Mouse (Mus musculus): ENCODE measurements around the gene Cldn14. TPM values are rescaled to one million over a fixed set of nuclear protein-coding genes. Genes with fewer than 3 reads are reported as not detected.

Gene Cldn14
- polyA plus RNA-seq, 1 experiment from 2014 or later, result not detected

- Histone ChIP-seq H3K4me1 (0 out of 2 replicates have a peak, but pooled peaks cover 5% of the 10 kb centered on the region), H3K4me3 (no peak overlapping the region), H3K9me3 (no peaks in the 10 kb centered on the region), H3K4me2 (no peak overlapping the region), H3K36me3 (no peaks in the 10 kb centered on the region), H3K27me3 (no peaks in the 10 kb centered on the region), H3K9ac (no peak overlapping the region), H3K27ac (no peak overlapping the region)
- 69% methylated on average over 5 of the region's 5 CpGs for WGBS
- no peak for ATAC-seq (ENCODE audit: insufficient number of reproducible peaks, insufficient read depth, low FRiP score, low TSS enrichment, low read depth)
These were observed 85.7 kb downstream of the Cldn14 start for GRCm38 (mm10) chr16:93922835-93923389.

GRCm38 (mm10) chr16:93920673-93921072, 88.0 kb downstream of the Cldn14 start:
- Histone ChIP-seq H3K9me3 (no peaks in the 10 kb centered on the region), H3K4me3 (no peak overlapping the region), H3K27ac (no peak overlapping the region), H3K4me1 (0 out of 2 replicates have a peak, but pooled peaks cover 6% of the 10 kb centered on the region), H3K4me2 (no peak overlapping the region), H3K27me3 (no peaks in the 10 kb centered on the region), H3K9ac (no peak overlapping the region), H3K36me3 (no peaks in the 10 kb centered on the region)
- 60% methylated on average over 4 of the region's 4 CpGs for WGBS
- ATAC-seq (ENCODE audit: insufficient number of reproducible peaks, insufficient read depth, low FRiP score, low TSS enrichment, low read depth), result no peak

GRCm38 (mm10) chr16:93919189-93919588, 89.4 kb downstream of the Cldn14 start:
- Histone ChIP-seq H3K4me2 (no peak overlapping the region), H3K4me3 (no peak overlapping the region), H3K9ac (no peak overlapping the region), H3K27ac (no peak overlapping the region), H3K36me3 (no peaks in the 10 kb centered on the region), H3K9me3 (no peaks in the 10 kb centered on the region), H3K27me3 (no peaks in the 10 kb centered on the region), H3K4me1 (0 out of 2 replicates have a peak, but pooled peaks cover 6% of the 10 kb centered on the region)
- 81% methylated on average over 20 of the region's 20 CpGs for WGBS
- ATAC-seq (ENCODE audit: insufficient number of reproducible peaks, insufficient read depth, low FRiP score, low TSS enrichment, low read depth), result no peak

GRCm38 (mm10) chr16:93918679-93919060, 90.0 kb downstream of the Cldn14 start:
- H3K9ac ChIP-seq, result no peak overlapping the region
- no peak overlapping the region for H3K4me3 ChIP-seq
- no peaks in the 10 kb centered on the region for H3K9me3 ChIP-seq
- no peak for ATAC-seq (ENCODE audit: insufficient number of reproducible peaks, insufficient read depth, low FRiP score, low TSS enrichment, low read depth)
- H3K36me3 ChIP-seq, result no peaks in the 10 kb centered on the region
- peak overlapping the region; percentile 43 for H3K4me2 ChIP-seq
- 0 out of 2 replicates have a peak, but pooled peaks cover 6% of the 10 kb centered on the region for H3K4me1 ChIP-seq
- H3K27ac ChIP-seq, result no peak overlapping the region
- no peaks in the 10 kb centered on the region for H3K27me3 ChIP-seq
- 62% methylated on average over 8 of the region's 8 CpGs for WGBS

- Histone ChIP-seq H3K36me3 (no peaks in the 10 kb centered on the region), H3K4me1 (0 out of 2 replicates have a peak, but pooled peaks cover 6% of the 10 kb centered on the region), H3K9me3 (no peaks in the 10 kb centered on the region), H3K27me3 (no peaks in the 10 kb centered on the region), H3K4me2 (peak overlapping the region; percentile 43), H3K4me3 (no peak overlapping the region), H3K9ac (no peak overlapping the region), H3K27ac (no peak overlapping the region)
- ATAC-seq (ENCODE audit: insufficient number of reproducible peaks, insufficient read depth, low FRiP score, low TSS enrichment, low read depth), result no peak; the same call in 1 of the 2 replicates
- WGBS, result 31% methylated on average over 22 of the region's 22 CpGs
These were observed 90.6 kb downstream of the Cldn14 start for GRCm38 (mm10) chr16:93917712-93918678.

GRCm38 (mm10) chr16:93915338-93915849, 93.2 kb downstream of the Cldn14 start:
- Histone ChIP-seq H3K9ac (no peak overlapping the region), H3K9me3 (no peaks in the 10 kb centered on the region), H3K36me3 (no peaks in the 10 kb centered on the region), H3K4me1 (0 out of 2 replicates have a peak, but pooled peaks cover 6% of the 10 kb centered on the region), H3K27ac (no peak overlapping the region), H3K4me3 (no peak overlapping the region), H3K4me2 (no peak overlapping the region), H3K27me3 (no peaks in the 10 kb centered on the region)
- no peak for ATAC-seq (ENCODE audit: insufficient number of reproducible peaks, insufficient read depth, low FRiP score, low TSS enrichment, low read depth)
- WGBS, result 33% methylated on average over 10 of the region's 10 CpGs

GRCm38 (mm10) chr16:93913881-93914576, 94.6 kb downstream of the Cldn14 start:
- Histone ChIP-seq H3K27ac (no peak overlapping the region), H3K4me3 (no peak overlapping the region), H3K27me3 (no peaks in the 10 kb centered on the region), H3K9me3 (no peaks in the 10 kb centered on the region), H3K9ac (no peak overlapping the region), H3K4me2 (no peak overlapping the region), H3K36me3 (no peaks in the 10 kb centered on the region), H3K4me1 (0 out of 2 replicates have a peak, but pooled peaks cover 6% of the 10 kb centered on the region)
- no peak for ATAC-seq (ENCODE audit: insufficient number of reproducible peaks, insufficient read depth, low FRiP score, low TSS enrichment, low read depth)
- WGBS, result 64% methylated on average over 10 of the region's 10 CpGs

- no peaks in the 10 kb centered on the region for H3K27me3 ChIP-seq
- no peak overlapping the region for H3K4me3 ChIP-seq
- no peak overlapping the region for H3K4me2 ChIP-seq
- WGBS, result 54% methylated on average over 3 of the region's 3 CpGs
- no peaks in the 10 kb centered on the region for H3K9me3 ChIP-seq
- no peak overlapping the region for H3K9ac ChIP-seq
- 0 out of 2 replicates have a peak, but pooled peaks cover under 1% of the 10 kb centered on the region for H3K4me1 ChIP-seq
- H3K27ac ChIP-seq, result no peak overlapping the region
- no peak for ATAC-seq (ENCODE audit: insufficient number of reproducible peaks, insufficient read depth, low FRiP score, low TSS enrichment, low read depth)
- no peaks in the 10 kb centered on the region for H3K36me3 ChIP-seq
These were observed 95.8 kb downstream of the Cldn14 start for GRCm38 (mm10) chr16:93912808-93913207.

- H3K4me1 ChIP-seq, result peaks cover 3% of the 10 kb centered on the region
- ATAC-seq (ENCODE audit: insufficient number of reproducible peaks, insufficient read depth, low FRiP score, low TSS enrichment, low read depth), result no peak
- no peaks in the 10 kb centered on the region for H3K27me3 ChIP-seq
- no peak overlapping the region for H3K9ac ChIP-seq
- H3K4me3 ChIP-seq, result no peak overlapping the region
- 64% methylated on average over 5 of the region's 5 CpGs for WGBS
- H3K27ac ChIP-seq, result no peak overlapping the region
- H3K36me3 ChIP-seq, result peaks cover 4% of the 10 kb centered on the region; the same call in 1 of the 2 replicates
- H3K9me3 ChIP-seq, result no peaks in the 10 kb centered on the region
- no peak overlapping the region for H3K4me2 ChIP-seq
These were observed 96.5 kb downstream of the Cldn14 start for GRCm38 (mm10) chr16:93912158-93912557.

GRCm38 (mm10) chr16:93910735-93911665, 97.6 kb downstream of the Cldn14 start:
- Histone ChIP-seq H3K27ac (no peak overlapping the region), H3K9me3 (no peaks in the 10 kb centered on the region), H3K4me2 (no peak overlapping the region), H3K4me1 (peaks cover 14% of the 10 kb centered on the region), H3K4me3 (no peak overlapping the region), H3K9ac (no peak overlapping the region), H3K36me3 (peaks cover 6% of the 10 kb centered on the region; the same call in 1 of the 2 replicates), H3K27me3 (no peaks in the 10 kb centered on the region)
- WGBS, result 66% methylated on average over 28 of the region's 28 CpGs
- ATAC-seq (ENCODE audit: insufficient number of reproducible peaks, insufficient read depth, low FRiP score, low TSS enrichment, low read depth), result no peak

Data from embryonic facial prominence, embryonic 13.5 days (tissue).